Mouse (Mus musculus) E14TG2a.4 (cell line): ENCODE data around the gene Gm45716.

ENCODE experiments used
- CTCF ChIP-seq: conservative IDR thresholded peaks from 2 replicates; pipeline ENCODE4 v1.5.1; 2014; ENCODE audit warnings: low read length
- NANOG ChIP-seq: IDR thresholded peaks from 2 replicates; pipeline ENCODE4 v1.6.1; 2014; ENCODE audit warnings: borderline replicate concordance, low read length, mixed read lengths

GRCm38 (mm10) chr11:90247793-90248192 lies 60.3 kb downstream of the Gm45716 start:
- TF ChIP-seq CTCF (no peak), NANOG (no peak)
